Mouse (Mus musculus): ENCODE results near the gene Ripor3.

- TF ChIP-seq CTCF (IDR thresholded peaks at IDR 0.05): no peak
- TF ChIP-seq EP300 (IDR thresholded peaks at IDR 0.05): no peak
Measured at GRCm38 (mm10) chr2:168002884-168003283, 7.5 kb downstream of the Ripor3 start.

Measured in lung, postnatal 0 days (tissue).